Mouse (Mus musculus) olfactory bulb, adult 2 months (tissue): ENCODE data around the gene H2afj. TPM values are rescaled to one million over a fixed set of nuclear protein-coding genes. Genes with fewer than 3 reads are reported as not detected.

ENCODE experiments used
- H3K27ac ChIP-seq: fragments of 200-500 bp; 2 replicates; pipeline ENCODE4 v1.5.1; 2012; ENCODE audit warnings: low read depth, low read length; ENCODE audit not compliant: insufficient read depth
- H3K4me1 ChIP-seq: fragments of 200-500 bp; 2 replicates; pipeline ENCODE4 v1.6.1; 2012; ENCODE audit warnings: low read length; ENCODE audit not compliant: control insufficient read depth, insufficient read depth
- H3K4me3 ChIP-seq: fragments of 200-500 bp; 2 replicates; pipeline ENCODE4 v1.5.1; 2012; ENCODE audit warnings: mild to moderate bottlenecking, low read depth, low read length, moderate library complexity; ENCODE audit not compliant: insufficient read depth
- CTCF ChIP-seq: fragments of 200-500 bp; IDR thresholded peaks from 2 replicates; pipeline ENCODE4 v1.5.1; 2012; ENCODE audit warnings: low read depth, mild to moderate bottlenecking, low read length, moderate library complexity; ENCODE audit not compliant: insufficient read depth
- POLR2A ChIP-seq: fragments of 200-500 bp; IDR thresholded peaks from 2 replicates; pipeline ENCODE4 v1.6.1; 2012; ENCODE audit warnings: mild to moderate bottlenecking, low read depth, low read length, moderate library complexity; ENCODE audit not compliant: insufficient read depth
- WGBS: fragments of 180-500 bp; shearing (Covaris S2); methylation state at CpG from one replicate; pipeline ENCODE4 v1.1.7; 2018; 5-methylcytosine and 5-hydroxymethylcytosine counted together
- polyA plus RNA-seq: library from polyadenylated mRNA; stranded (reverse); fragments of >200 nt; gene quantifications from 2 replicates; pipeline ENCODE4 v1.2.4, GENCODE M21; 2012; ENCODE audit warnings: low replicate concordance; ENCODE audit not compliant: missing spikeins, insufficient read depth, insufficient read length

H2afj gene
- polyA plus RNA-seq: not detected in 2 replicates

- WGBS: under 1% methylated on average over 34 of the region's 34 CpGs
- TF ChIP-seq POLR2A (peak; percentile 31; the same call in 1 of the 2 replicates), CTCF (no peak)
These were observed at the start of gene H2afj for GRCm38 (mm10) chr6:136808014-136808417. TSS of gene H2afj (plus strand) at chr6:136808244.

GRCm38 (mm10) chr6:136763912-136764311 lies 44.1 kb upstream of the H2afj start:
- Histone ChIP-seq H3K4me1 (no peaks in the 10 kb centered on the region), H3K4me3 (no peak overlapping the region), H3K27ac (no peak overlapping the region)
- no peak for TF ChIP-seq POLR2A
- WGBS: 50% methylated on average over 1 of the region's 1 CpGs

More at GRCm38 (mm10) chr6:136808014-136808417, at the start of gene H2afj:
- H3K27ac ChIP-seq: peak within 1 kb of the TSS; percentile 60
- H3K4me3 ChIP-seq: peak within 1 kb of the TSS; percentile 80
- H3K4me1 ChIP-seq: peaks cover 11% of the 10 kb centered on the region; the same call in 1 of the 2 replicates

GRCm38 (mm10) chr6:136769143-136769542 lies 38.9 kb upstream of the H2afj start:
- TF ChIP-seq POLR2A (no peak), CTCF (no peak)
- WGBS: 83% methylated on average over 8 of the region's 8 CpGs
- Histone ChIP-seq H3K4me1 (no peaks in the 10 kb centered on the region), H3K27ac (no peak overlapping the region), H3K4me3 (no peak overlapping the region)

- TF ChIP-seq POLR2A (no peak), CTCF (no peak)
- H3K4me3 ChIP-seq: no peak overlapping the region
- H3K27ac ChIP-seq: no peak overlapping the region
- whole genome bisulfite sequencing: 85% methylated on average over 7 of the region's 7 CpGs
- no peaks in the 10 kb centered on the region for H3K4me1 ChIP-seq
These were observed 38.2 kb upstream of the H2afj start for GRCm38 (mm10) chr6:136769859-136770258.

GRCm38 (mm10) chr6:136776392-136776791 lies 31.7 kb upstream of the H2afj start:
- TF ChIP-seq CTCF (no peak), POLR2A (no peak)
- Histone ChIP-seq H3K27ac (no peak overlapping the region), H3K4me1 (peaks cover 2% of the 10 kb centered on the region; the same call in 1 of the 2 replicates), H3K4me3 (no peak overlapping the region)
- 91% methylated on average over 1 of the region's 1 CpGs for WGBS

GRCm38 (mm10) chr6:136781377-136781986 lies 26.6 kb upstream of the H2afj start, which contains the start of gene Gucy2c:
TSS of gene Gucy2c (minus strand) at chr6:136781765.
- Histone ChIP-seq H3K4me3 (no peak within 1 kb of the TSS), H3K4me1 (peaks cover 10% of the 10 kb centered on the region), H3K27ac (no peak within 1 kb of the TSS)
- TF ChIP-seq CTCF (no peak), POLR2A (no peak)
- WGBS: 85% methylated on average over 20 of the region's 20 CpGs

- H3K27ac ChIP-seq: no peak overlapping the region
- 85% methylated on average over 12 of the region's 12 CpGs for WGBS
- no peak overlapping the region for H3K4me3 ChIP-seq
- peaks cover 10% of the 10 kb centered on the region for H3K4me1 ChIP-seq
- TF ChIP-seq POLR2A (no peak), CTCF (no peak)
These were observed 25.9 kb upstream of the H2afj start for GRCm38 (mm10) chr6:136782146-136782545.

- WGBS: 48% methylated on average over 9 of the region's 9 CpGs
- Histone ChIP-seq H3K4me3 (no peak overlapping the region), H3K4me1 (peaks cover 10% of the 10 kb centered on the region), H3K27ac (no peak overlapping the region)
- TF ChIP-seq CTCF: no peak
- TF ChIP-seq POLR2A: no peak
These were observed 25.3 kb upstream of the H2afj start for GRCm38 (mm10) chr6:136782761-136783160.

GRCm38 (mm10) chr6:136789391-136789971 lies 18.6 kb upstream of the H2afj start:
- no peak overlapping the region for H3K4me3 ChIP-seq
- 68% methylated on average over 5 of the region's 5 CpGs for WGBS
- no peak overlapping the region for H3K27ac ChIP-seq
- peaks cover 9% of the 10 kb centered on the region; the same call in 1 of the 2 replicates for H3K4me1 ChIP-seq
- TF ChIP-seq POLR2A (no peak), CTCF (no peak)
